ENCODE assay signal across 8 mouse cellular contexts in genomic region chr11:61683907-61684731, GRCm38 (mm10). TPM values are rescaled to one million over a fixed set of nuclear protein-coding genes. Genes with fewer than 3 reads are reported as not detected.
DNase-seq lines count a peak whose midpoint lies in the region; ATAC-seq and TF ChIP-seq lines count a peak whose summit lies in the region.

Gene Fam83g, plus strand, starts transcription at chr11:61684091.

- H3K79me2 ChIP-seq in MEL (ENCODE audit: control insufficient read depth, insufficient read depth, low read length, poor library complexity) = peaks cover 7% of the 10 kb centered on the region

- peak; percentile 70 to 88 for TF ChIP-seq POLR2A in MEL (IDR thresholded peaks at IDR 0.05; ENCODE audit: control insufficient read depth in 1 of 2, insufficient read depth in 1 of 2, low read depth in 1 of 2, low read length in 2 of 2, poor library complexity in 1 of 2)

- peak within 1 kb of the TSS; percentile 85 to 95 for H3K4me3 ChIP-seq in MEL (ENCODE audit: control insufficient read depth in 1 of 2, insufficient read depth in 1 of 2, low read depth in 2 of 2, low read length in 2 of 2)
- H3K4me3 ChIP-seq in lung, embryonic 16.5 days (ENCODE audit: low read length) = peak within 1 kb of the TSS; percentile 52

- peaks cover 5 to 28% of the 10 kb centered on the region in 2 experiments; a peak in 3 of 4 replicates for H3K4me1 ChIP-seq in MEL (ENCODE audit: control insufficient read depth in 1 of 2, insufficient read depth in 2 of 2, low read length in 2 of 2)
- H3K4me1 ChIP-seq in lung, embryonic 16.5 days (replicated peaks; ENCODE audit: control insufficient read depth, insufficient read depth, low read length) = peaks cover 10% of the 10 kb centered on the region; the same call in 1 of the 2 replicates

- no peak for TF ChIP-seq EP300 in MEL (IDR thresholded peaks at IDR 0.05; ENCODE audit: low read depth in 1 of 2, low read length in 2 of 2)

- peak; percentile 78 for ATAC-seq in lung, embryonic 16.5 days (ENCODE audit: low read depth)

- H3K36me3 ChIP-seq in MEL (ENCODE audit: control insufficient read depth in 1 of 2, insufficient read depth in 2 of 2, low read length in 2 of 2) = peaks cover 0 to 8% of the 10 kb centered on the region in 2 experiments; a peak in 2 of 4 replicates
- no peaks in the 10 kb centered on the region for H3K36me3 ChIP-seq in lung, embryonic 16.5 days (ENCODE audit: control insufficient read depth, insufficient read depth, low read length)

- peak; percentile 86 for DNase-seq in MEL (ENCODE audit: low read depth, low spot score)
- DNase-seq in embryo, embryonic 9.5 days (ENCODE audit: extremely low spot score) = peak; percentile 88
- DNase-seq in heart, adult 9 months (ENCODE audit: low spot score in 2 of 2) = peak; percentile 35 to 40
- peak; percentile 67 to 85 for DNase-seq in kidney, adult 8-10 months
- DNase-seq in ovary, postnatal 36 days (ENCODE audit: low spot score) = peak; percentile 67
- DNase-seq in urinary bladder, postnatal 25 days (ENCODE audit: low spot score) = peak; percentile 76
- DNase-seq in frontal cortex, postnatal 14 days (ENCODE audit: low spot score in 2 of 2) = no peak

- H3K9ac ChIP-seq in MEL (ENCODE audit: control insufficient read depth, low read depth, low read length, poor library complexity, severe bottlenecking) = peak within 1 kb of the TSS; percentile 85
- peak within 1 kb of the TSS; percentile 61 for H3K9ac ChIP-seq in lung, embryonic 16.5 days (ENCODE audit: low read length)

- no peak for TF ChIP-seq CTCF in MEL (IDR thresholded peaks at IDR 0.05 in 2 of 3, conservative IDR thresholded peaks at IDR 0.05 in 1 of 3; ENCODE audit: control insufficient read depth in 1 of 3, insufficient read depth in 1 of 3, low read depth in 2 of 3, low read length in 3 of 3, poor library complexity in 1 of 3, severe bottlenecking in 1 of 3)

- H3K4me2 ChIP-seq in lung, embryonic 16.5 days (ENCODE audit: low read depth, low read length) = peak within 1 kb of the TSS; percentile 67

- H3K9me3 ChIP-seq in MEL (replicated peaks; ENCODE audit: insufficient read depth, low read length) = no peaks in the 10 kb centered on the region
- no peaks in the 10 kb centered on the region for H3K9me3 ChIP-seq in lung, embryonic 16.5 days (ENCODE audit: control insufficient read depth, low read length)

- H3K27me3 ChIP-seq in MEL (ENCODE audit: control insufficient read depth in 1 of 2, insufficient read depth in 2 of 2, low read length in 2 of 2) = no peaks in the 10 kb centered on the region
- H3K27me3 ChIP-seq in lung, embryonic 16.5 days (ENCODE audit: control insufficient read depth, insufficient read depth, low read depth, low read length) = peaks cover 30% of the 10 kb centered on the region

- WGBS in lung, embryonic 16.5 days = 2% methylated on average over 76 of the region's 76 CpGs

- peak within 1 kb of the TSS; percentile 48 for H3K27ac ChIP-seq in MEL (ENCODE audit: control insufficient read depth, low read depth, low read length)
- H3K27ac ChIP-seq in lung, embryonic 16.5 days (ENCODE audit: low read length) = no peak within 1 kb of the TSS; the same call in 1 of the 2 replicates

- no peak for TF ChIP-seq RAD21 in MEL (IDR thresholded peaks at IDR 0.05; ENCODE audit: low read depth, low read length)

TF ChIP-seq in MEL, 35 proteins besides CTCF, POLR2A, EP300 and RAD21:
- TF ChIP-seq USF2 (IDR thresholded peaks at IDR 0.05; ENCODE audit: borderline replicate concordance in 1 of 2, insufficient read depth in 1 of 2, low read depth in 1 of 2, low read length in 2 of 2) (peak in 1 of 2 experiments; percentile 83; a peak in 3 of 4 replicates), TBP (IDR thresholded peaks at IDR 0.05; ENCODE audit: low read depth, low read length) (0 out of 2 replicates have a peak, but pooled peaks have one; percentile 20), USF1 (IDR thresholded peaks at IDR 0.05; ENCODE audit: low read depth, low read length) (peak; percentile 97), MYB (IDR thresholded peaks at IDR 0.05; ENCODE audit: low read depth, low read length) (no peak), MAX (IDR thresholded peaks at IDR 0.05; ENCODE audit: low read length) (peak; percentile 90), BHLHE40 (IDR thresholded peaks at IDR 0.05; ENCODE audit: borderline replicate concordance, low read depth, low read length) (peak; percentile 90), ELF1 (IDR thresholded peaks at IDR 0.05; ENCODE audit: low read depth, low read length) (peak; percentile 68), NELFE (IDR thresholded peaks at IDR 0.05; ENCODE audit: low read depth, low read length) (peak; percentile 51), MAZ (IDR thresholded peaks at IDR 0.05; ENCODE audit: low read depth, low read length) (0 out of 2 replicates have a peak, but pooled peaks have one; percentile 41), MXI1 (IDR thresholded peaks at IDR 0.05; ENCODE audit: low read depth, low read length) (no peak), E2F4 (IDR thresholded peaks at IDR 0.05; ENCODE audit: borderline replicate concordance, low read depth, low read length) (no peak), CHD2 (IDR thresholded peaks at IDR 0.05; ENCODE audit: low read length) (no peak), SIN3A (IDR thresholded peaks at IDR 0.05; ENCODE audit: low read length) (peak; percentile 32), TAL1 (IDR thresholded peaks at IDR 0.05; ENCODE audit: low read length) (no peak), ZKSCAN1 (IDR thresholded peaks at IDR 0.05; ENCODE audit: low read depth, low read length) (no peak), HCFC1 (IDR thresholded peaks at IDR 0.05; ENCODE audit: low read depth, low read length) (peak; percentile 58; the same call in 1 of the 2 replicates), POLR2AphosphoS2 (IDR thresholded peaks at IDR 0.05; ENCODE audit: low read length) (peak; percentile 56; the same call in 1 of the 2 replicates), CHD1 (IDR thresholded peaks at IDR 0.05; ENCODE audit: low read depth, low read length) (0 out of 2 replicates have a peak, but pooled peaks have one; percentile 64), MYC (IDR thresholded peaks at IDR 0.05; ENCODE audit: low read depth, low read length) (peak; percentile 64)

RNA-seq across cellular contexts. Expression of gene Fam83g, which starts in this region (rescaled TPM):
- total RNA-seq in MEL (2012; rRNA removed) = 6.2 and 9.7 TPM in 2 replicates
- 1 to 10 TPM in 1 of 2 experiments, not detected in 1; 5.4 TPM for polyA plus RNA-seq in MEL (2012; ENCODE audit: insufficient read depth in 1 of 2, insufficient read length in 2 of 2, low read depth in 1 of 2, low replicate concordance in 2 of 2, missing spikeins in 1 of 2)
- polyA plus RNA-seq in lung, embryonic 16.5 days (2015; fragmentation: Nextera tagmentation; extraction: Ambion mirVana) = 2.2 and 2.3 TPM in 2 replicates

Comparison
In these comparisons a context has a peak if more than half of its experiments do, and no peak if none do; other contexts are left out.
1. DNase-seq: peak in MEL (single experiment), embryo, embryonic 9.5 days (single experiment), heart, adult 9 months (2 of 2), kidney, adult 8-10 months (2 of 2), ovary, postnatal 36 days (single experiment) and urinary bladder, postnatal 25 days (single experiment); none in frontal cortex, postnatal 14 days (0 of 2).